Mouse (Mus musculus): ENCODE measurements at regions not wholly inside any gene's neighbourhood (a gene's known extent, or its start where the extent isn't known, plus 50 kb on each side); places are given as distances from the start of the nearest gene placed in this dataset.

DNA sequence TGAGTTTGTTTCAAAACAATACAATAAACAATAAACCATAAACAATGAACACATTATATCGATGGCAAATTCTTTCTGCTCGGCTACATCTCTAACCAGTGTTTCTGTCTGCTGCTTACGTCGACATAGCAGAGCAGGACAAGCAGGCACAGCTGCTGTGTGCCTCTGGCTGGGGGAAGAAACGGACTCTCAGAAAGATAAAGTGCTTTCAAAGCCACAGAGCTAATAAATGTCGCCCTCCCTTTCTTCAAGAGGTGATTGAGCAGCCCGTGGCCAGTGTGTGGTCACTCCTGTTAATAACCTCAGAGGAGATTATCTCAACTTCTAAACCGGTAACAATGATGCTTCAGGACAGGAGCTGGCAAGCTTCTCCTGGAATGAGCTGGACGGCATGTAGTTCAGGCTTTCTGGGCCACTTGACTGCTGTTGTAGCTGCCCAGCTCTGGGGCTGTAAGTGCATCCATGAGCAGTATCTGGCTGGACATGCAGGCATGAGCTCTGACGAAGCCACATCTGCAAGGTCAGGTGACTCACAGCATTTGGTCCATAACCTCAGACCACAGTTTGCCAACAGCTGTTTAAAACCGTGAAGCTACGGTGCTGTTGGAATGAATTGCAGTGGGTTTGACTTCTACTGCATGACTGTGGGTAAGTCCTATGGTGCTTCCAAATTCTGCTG is 55.6 kb downstream of the Evx1 start:
- WGBS, result 59% methylated on average over 12 of the region's 12 CpGs
- H3K4me3 ChIP-seq, result no peak overlapping the region
- DNase-seq (ENCODE audit: low spot score), result no peak
- no peaks in the 10 kb centered on the region for H3K9me3 ChIP-seq (replicated peaks)
- no peaks in the 10 kb centered on the region for H3K36me3 ChIP-seq
- no peak overlapping the region; the same call in 1 of the 2 replicates for H3K27ac ChIP-seq (replicated peaks)
- peaks cover 29% of the 10 kb centered on the region for H3K4me1 ChIP-seq
- no peaks in the 10 kb centered on the region; the same call in 1 of the 2 replicates for H3K27me3 ChIP-seq (ENCODE audit: low read depth, poor library complexity, severe bottlenecking)

DNA sequence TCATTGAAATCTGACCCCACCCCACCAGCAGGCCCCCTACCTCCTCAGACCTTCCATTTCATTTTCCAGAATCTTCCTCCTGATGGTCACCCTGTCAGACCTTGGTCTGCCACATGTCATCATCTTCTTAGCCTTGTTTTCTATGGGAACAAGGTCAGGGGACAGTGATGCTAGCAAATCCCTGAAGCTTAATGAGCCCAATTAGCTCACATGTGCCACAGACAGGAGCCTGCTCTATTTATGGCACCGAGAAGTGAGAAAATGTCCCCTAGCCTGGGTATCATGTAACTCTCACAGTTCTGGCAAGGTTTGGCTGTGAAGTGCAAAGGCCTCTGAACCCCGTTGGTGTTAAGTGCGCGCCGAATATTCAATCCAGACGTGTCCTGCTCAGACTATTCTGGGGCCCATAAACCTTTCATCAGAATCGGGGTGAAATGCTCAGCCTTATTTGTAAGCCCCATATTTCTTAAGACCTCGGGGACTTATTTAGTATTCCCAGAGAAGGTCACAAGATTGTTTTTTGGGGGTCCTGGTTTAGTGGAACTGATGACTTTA is 57.6 kb downstream of the Evx1 start:
- Histone ChIP-seq H3K27ac (replicated peaks) (no peak overlapping the region), H3K36me3 (no peaks in the 10 kb centered on the region), H3K27me3 (ENCODE audit: low read depth, poor library complexity, severe bottlenecking) (no peaks in the 10 kb centered on the region; the same call in 1 of the 2 replicates), H3K4me3 (no peak overlapping the region), H3K9me3 (replicated peaks) (no peaks in the 10 kb centered on the region), H3K4me1 (peaks cover 26% of the 10 kb centered on the region)
- 90% methylated on average over 8 of the region's 8 CpGs for WGBS
- no peak for DNase-seq (ENCODE audit: low spot score)

- Histone ChIP-seq H3K4me3 (no peak overlapping the region), H3K4me1 (no peaks in the 10 kb centered on the region), H3K27ac (replicated peaks) (no peak overlapping the region), H3K36me3 (no peaks in the 10 kb centered on the region), H3K9me3 (replicated peaks) (peaks cover 5% of the 10 kb centered on the region; the same call in 1 of the 2 replicates), H3K27me3 (ENCODE audit: low read depth, poor library complexity, severe bottlenecking) (no peaks in the 10 kb centered on the region)
- no peak for DNase-seq (ENCODE audit: low spot score)
- WGBS, result 89% methylated on average over 3 of the region's 3 CpGs
These were observed 65.8 kb downstream of the Evx1 start for GRCm38 (mm10) chr6:52379146-52379545.

- WGBS, result 79% methylated on average over 5 of the region's 5 CpGs
- DNase-seq (ENCODE audit: low spot score), result no peak
These were observed 66.3 kb downstream of the Evx1 start for GRCm38 (mm10) chr6:52379588-52379987.

DNA sequence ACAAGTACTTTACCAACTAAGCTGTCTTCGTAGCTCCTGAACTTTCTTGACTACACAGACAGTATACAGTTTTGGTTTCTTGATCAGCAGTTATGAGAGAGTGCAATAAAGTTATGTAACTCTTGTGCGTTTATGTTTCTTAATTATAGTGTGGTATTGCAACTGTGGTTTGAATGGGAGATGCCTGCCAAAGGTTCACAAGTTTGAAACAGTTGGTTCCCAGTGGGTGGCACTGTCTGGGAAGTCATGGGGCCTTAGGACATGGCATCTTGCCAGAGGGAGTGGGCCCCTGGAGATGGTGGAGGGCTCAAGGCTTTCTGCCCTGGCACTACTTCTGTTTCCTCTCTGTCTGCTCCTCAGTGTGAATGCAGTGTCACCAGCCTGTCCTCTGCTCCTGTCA is 71.7 kb downstream of the Evx1 start:
- Histone ChIP-seq H3K27ac (replicated peaks) (no peak overlapping the region), H3K27me3 (ENCODE audit: low read depth, poor library complexity, severe bottlenecking) (no peaks in the 10 kb centered on the region), H3K4me1 (no peaks in the 10 kb centered on the region), H3K9me3 (replicated peaks) (peaks cover 5% of the 10 kb centered on the region; the same call in 1 of the 2 replicates), H3K36me3 (no peaks in the 10 kb centered on the region), H3K4me3 (no peak overlapping the region)
- 90% methylated on average over 2 of the region's 2 CpGs for WGBS
- no peak for DNase-seq (ENCODE audit: low spot score)

More at GRCm38 (mm10) chr6:52379588-52379987, 66.3 kb downstream of the Evx1 start:
- Histone ChIP-seq H3K27me3 (ENCODE audit: low read depth, poor library complexity, severe bottlenecking) (no peaks in the 10 kb centered on the region), H3K36me3 (no peaks in the 10 kb centered on the region), H3K4me1 (no peaks in the 10 kb centered on the region), H3K9me3 (replicated peaks) (peaks cover 5% of the 10 kb centered on the region; the same call in 1 of the 2 replicates), H3K27ac (replicated peaks) (no peak overlapping the region), H3K4me3 (no peak overlapping the region)

GRCm38 (mm10) chr6:52401404-52401803 is 88.1 kb downstream of the Evx1 start:
- H3K4me1 ChIP-seq, result no peaks in the 10 kb centered on the region
- H3K27me3 ChIP-seq (ENCODE audit: low read depth, poor library complexity, severe bottlenecking), result no peaks in the 10 kb centered on the region
- 79% methylated on average over 5 of the region's 5 CpGs for WGBS
- H3K27ac ChIP-seq (replicated peaks), result no peak overlapping the region
- no peak for DNase-seq (ENCODE audit: low spot score)
- no peaks in the 10 kb centered on the region for H3K36me3 ChIP-seq
- H3K4me3 ChIP-seq, result no peak overlapping the region
- H3K9me3 ChIP-seq (replicated peaks), result no peaks in the 10 kb centered on the region

DNA sequence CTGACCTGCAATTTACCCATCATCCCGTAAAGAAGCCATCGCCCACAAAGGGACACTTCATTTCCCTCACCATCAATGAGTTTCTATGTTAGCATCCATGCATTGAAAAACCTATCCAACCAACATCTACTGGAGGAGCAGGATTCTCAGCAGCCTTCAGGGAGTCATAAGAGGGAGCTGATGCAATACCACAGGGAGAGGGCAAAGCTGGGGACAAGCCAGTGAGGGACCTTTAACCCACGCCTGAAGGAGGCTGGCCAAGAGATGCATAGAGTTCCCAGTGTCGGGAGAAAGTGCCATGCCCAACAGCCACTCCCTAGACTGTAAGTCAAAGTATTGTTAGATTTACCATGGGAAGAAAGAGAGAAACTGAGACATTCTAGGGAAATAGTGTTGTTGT is 96.7 kb downstream of the Evx1 start:
- H3K27me3 ChIP-seq (ENCODE audit: low read depth, poor library complexity, severe bottlenecking), result no peaks in the 10 kb centered on the region
- H3K9me3 ChIP-seq (replicated peaks), result no peaks in the 10 kb centered on the region
- DNase-seq (ENCODE audit: low spot score), result no peak
- H3K4me3 ChIP-seq, result no peak overlapping the region
- H3K4me1 ChIP-seq, result no peaks in the 10 kb centered on the region
- WGBS, result 89% methylated on average over 4 of the region's 4 CpGs
- H3K36me3 ChIP-seq, result no peaks in the 10 kb centered on the region
- no peak overlapping the region for H3K27ac ChIP-seq (replicated peaks)

DNA sequence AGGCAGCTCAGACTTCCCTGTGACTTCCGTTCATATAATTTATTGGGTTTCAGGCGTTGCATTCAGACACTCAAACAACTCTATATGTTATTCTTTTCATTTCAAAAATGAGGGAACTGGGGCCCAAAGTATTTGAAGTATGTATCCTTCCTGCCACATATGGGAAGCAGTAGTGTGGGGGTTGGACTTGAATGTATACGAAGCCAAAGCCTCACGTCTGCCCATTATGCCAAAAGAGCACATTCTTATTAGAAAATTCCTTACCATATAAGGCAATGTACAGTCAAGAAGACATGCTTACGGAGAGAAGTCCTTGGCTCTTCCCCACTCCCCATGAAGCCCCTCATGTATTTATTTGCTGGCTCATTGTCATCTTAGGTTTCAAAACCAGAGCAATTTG is 97.4 kb downstream of the Evx1 start:
- Histone ChIP-seq H3K9me3 (replicated peaks) (no peaks in the 10 kb centered on the region), H3K4me1 (no peaks in the 10 kb centered on the region), H3K27ac (replicated peaks) (no peak overlapping the region), H3K27me3 (ENCODE audit: low read depth, poor library complexity, severe bottlenecking) (no peaks in the 10 kb centered on the region), H3K36me3 (no peaks in the 10 kb centered on the region), H3K4me3 (no peak overlapping the region)
- 81% methylated on average over 5 of the region's 5 CpGs for WGBS
- DNase-seq (ENCODE audit: low spot score), result no peak

DNA sequence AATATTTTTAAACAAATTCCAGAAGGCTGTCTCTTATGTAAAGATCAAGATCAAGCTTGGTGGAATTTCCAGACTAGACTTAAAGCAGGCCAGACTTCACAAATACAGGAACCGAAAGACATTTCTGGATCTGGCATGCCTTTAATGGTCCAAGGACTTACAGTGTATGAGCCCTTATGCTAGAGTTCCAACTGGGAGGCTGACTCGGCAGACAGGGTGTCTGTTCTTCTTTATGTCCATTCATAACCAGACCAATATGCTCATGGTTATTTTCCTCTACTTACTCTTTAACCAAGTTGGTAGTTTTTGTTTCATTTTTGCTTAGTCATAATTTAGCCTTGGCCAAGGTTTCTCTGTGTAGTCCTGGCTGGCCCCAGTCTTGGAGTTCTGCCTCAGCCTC is 98.0 kb downstream of the Evx1 start:
- Histone ChIP-seq H3K4me3 (no peak overlapping the region), H3K27me3 (ENCODE audit: low read depth, poor library complexity, severe bottlenecking) (no peaks in the 10 kb centered on the region), H3K36me3 (no peaks in the 10 kb centered on the region), H3K4me1 (no peaks in the 10 kb centered on the region), H3K27ac (replicated peaks) (no peak overlapping the region), H3K9me3 (replicated peaks) (no peaks in the 10 kb centered on the region)
- no peak for DNase-seq (ENCODE audit: low spot score)
- 89% methylated on average over 2 of the region's 2 CpGs for WGBS

DNA sequence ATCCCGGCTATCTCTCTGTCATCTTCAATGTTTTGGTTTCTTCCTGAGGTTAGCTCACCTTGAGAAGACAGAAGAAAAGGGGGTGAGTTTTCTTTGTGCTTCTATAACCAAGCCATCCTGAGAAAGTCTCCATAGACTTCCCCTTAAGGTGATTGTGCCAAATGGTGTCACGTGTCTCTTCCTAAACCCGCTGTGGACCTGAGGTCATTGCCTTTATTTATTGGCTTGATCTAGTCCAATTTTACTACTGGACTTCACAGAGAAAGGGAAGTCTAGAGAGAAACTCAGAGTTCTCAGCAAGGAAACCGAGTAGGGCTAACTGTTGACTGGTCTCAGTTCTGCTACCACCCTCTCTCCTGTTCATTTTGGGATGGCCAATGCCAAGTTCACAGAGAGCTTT is 100.3 kb downstream of the Evx1 start:
- Histone ChIP-seq H3K9me3 (replicated peaks) (no peaks in the 10 kb centered on the region), H3K4me3 (no peak overlapping the region), H3K27ac (replicated peaks) (no peak overlapping the region), H3K27me3 (ENCODE audit: low read depth, poor library complexity, severe bottlenecking) (no peaks in the 10 kb centered on the region), H3K36me3 (no peaks in the 10 kb centered on the region), H3K4me1 (peaks cover 10% of the 10 kb centered on the region)
- WGBS, result 89% methylated on average over 4 of the region's 4 CpGs
- DNase-seq (ENCODE audit: low spot score), result no peak

DNA sequence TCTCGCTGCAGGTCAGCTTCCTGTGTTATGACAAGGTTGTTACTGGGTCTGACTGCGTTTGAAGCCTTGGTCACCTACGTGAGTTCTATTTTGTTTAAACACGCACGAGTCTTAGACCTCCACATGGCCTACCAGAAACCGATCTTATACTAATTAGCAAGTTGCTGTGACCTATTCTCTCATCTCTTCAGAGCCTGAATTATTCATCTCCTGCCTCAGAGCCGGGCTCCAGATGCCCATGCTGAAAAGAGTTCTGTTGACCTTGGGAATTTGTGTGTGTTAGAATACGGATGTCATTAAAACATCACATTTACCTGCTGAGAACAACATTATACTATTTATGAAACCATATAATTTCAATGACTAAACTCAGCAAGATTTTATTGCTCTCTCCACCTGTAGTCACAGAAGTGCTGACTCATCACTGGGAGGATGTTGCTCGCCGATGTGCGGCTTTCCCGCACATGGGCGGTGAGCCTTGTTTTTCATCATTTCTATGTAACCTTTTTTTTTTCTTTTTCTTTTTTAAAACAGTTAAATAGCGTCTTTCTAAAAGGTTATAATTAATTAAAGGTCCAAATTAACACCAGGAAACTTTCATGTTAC is 102.1 kb downstream of the Evx1 start:
- no peaks in the 10 kb centered on the region for H3K27me3 ChIP-seq (ENCODE audit: low read depth, poor library complexity, severe bottlenecking)
- DNase-seq (ENCODE audit: low spot score), result no peak
- no peak overlapping the region for H3K27ac ChIP-seq (replicated peaks)
- no peaks in the 10 kb centered on the region for H3K36me3 ChIP-seq
- H3K4me1 ChIP-seq, result peaks cover 15% of the 10 kb centered on the region
- H3K4me3 ChIP-seq, result no peak overlapping the region
- H3K9me3 ChIP-seq (replicated peaks), result no peaks in the 10 kb centered on the region
- WGBS, result 88% methylated on average over 14 of the region's 14 CpGs

GRCm38 (mm10) chr6:52416491-52416890 is 103.2 kb downstream of the Evx1 start:
- Histone ChIP-seq H3K36me3 (no peaks in the 10 kb centered on the region), H3K27me3 (ENCODE audit: low read depth, poor library complexity, severe bottlenecking) (no peaks in the 10 kb centered on the region), H3K4me3 (no peak overlapping the region), H3K27ac (replicated peaks) (no peak overlapping the region), H3K9me3 (replicated peaks) (no peaks in the 10 kb centered on the region), H3K4me1 (peaks cover 15% of the 10 kb centered on the region)
- no peak for DNase-seq (ENCODE audit: low spot score)
- WGBS, result 86% methylated on average over 3 of the region's 3 CpGs

- Histone ChIP-seq H3K9me3 (replicated peaks) (no peaks in the 10 kb centered on the region), H3K4me3 (no peak overlapping the region), H3K27me3 (ENCODE audit: low read depth, poor library complexity, severe bottlenecking) (no peaks in the 10 kb centered on the region), H3K4me1 (peaks cover 15% of the 10 kb centered on the region), H3K27ac (replicated peaks) (no peak overlapping the region), H3K36me3 (no peaks in the 10 kb centered on the region)
- 76% methylated on average over 10 of the region's 10 CpGs for WGBS
- DNase-seq (ENCODE audit: low spot score), result no peak
These were observed 104.3 kb downstream of the Evx1 start for GRCm38 (mm10) chr6:52417439-52418124.
